Mouse (Mus musculus): ENCODE measurements around the gene Dnmt3c.

DNA sequence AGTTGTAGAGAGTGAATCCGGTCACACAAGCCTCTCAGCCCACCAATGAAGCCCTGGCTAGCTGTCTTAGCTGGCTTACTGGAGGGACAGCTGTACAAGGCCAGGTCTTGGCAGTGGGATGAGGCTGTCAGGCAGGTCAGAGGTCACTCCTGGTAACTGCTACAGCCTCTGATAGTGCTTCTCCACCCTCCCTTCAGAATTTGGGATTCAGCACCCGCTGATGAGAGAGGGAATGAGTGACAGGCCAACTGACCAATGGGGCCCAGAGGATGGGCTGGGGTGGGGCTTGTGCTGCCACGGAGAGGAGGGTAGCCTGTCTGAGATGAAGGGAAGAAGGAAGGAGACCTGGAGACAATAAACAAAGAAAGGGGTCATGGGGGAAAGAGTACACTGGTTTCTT, 35.8 kb upstream of the Dnmt3c start:
- TF ChIP-seq USF1 (IDR thresholded peaks at IDR 0.05; ENCODE audit: low read depth) (no peak), CEBPB (IDR thresholded peaks at IDR 0.05; ENCODE audit: low read depth) (no peak)

Data from C2C12 (cell line).